Mouse (Mus musculus) G1E (cell line): ENCODE measurements around the gene Spg21.

Experiments
- CTCF ChIP-seq: IDR thresholded peaks from 2 replicates; pipeline ENCODE4 v1.5.1; 2012; ENCODE audit warnings: low read depth, low read length, inconsistent platforms, mixed read lengths
- GATA1 ChIP-seq: IDR thresholded peaks from 2 replicates; pipeline ENCODE4 v1.6.1; 2012; ENCODE audit warnings: borderline replicate concordance, low read length, inconsistent platforms, mixed read lengths
- TAL1 ChIP-seq: conservative IDR thresholded peaks from 2 replicates; pipeline ENCODE4 v1.6.1; 2012; ENCODE audit warnings: low read depth, low read length, inconsistent platforms, mixed read lengths

DNA sequence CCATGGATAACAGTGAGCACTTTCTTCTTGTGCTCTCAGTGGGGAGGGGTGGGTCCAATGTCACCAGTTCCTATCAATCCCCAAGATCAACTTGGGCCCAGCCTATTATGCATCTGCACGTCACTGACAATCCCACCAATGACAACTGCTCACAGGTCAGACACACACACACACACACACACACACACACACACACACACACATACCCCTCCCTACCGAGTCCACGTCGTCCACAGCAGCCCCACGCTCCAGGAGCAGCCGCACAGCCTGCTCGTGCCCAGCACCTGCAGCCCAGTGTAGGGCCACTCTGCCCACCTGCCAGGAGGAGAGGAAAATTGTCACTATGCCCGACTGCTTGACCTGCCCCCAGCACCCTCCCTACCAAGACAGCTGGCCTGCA is 53.7 kb downstream of the Spg21 start:
- TF ChIP-seq CTCF (no peak), GATA1 (no peak), TAL1 (no peak)
